Mouse (Mus musculus): Measurements from ENCODE around the gene Igfbp3. TPM values are rescaled to one million over a fixed set of nuclear protein-coding genes. Genes with fewer than 3 reads are reported as not detected.

Gene Igfbp3
- polyA plus RNA-seq, 1 experiment from 2014 or later: 14.2 TPM

- 91% methylated on average over 13 of the region's 13 CpGs for WGBS
- Histone ChIP-seq H3K4me3 (ENCODE audit: low read depth, low read length) (no peak within 1 kb of the TSS), H3K27ac (ENCODE audit: low read depth, low read length) (no peak within 1 kb of the TSS), H3K36me3 (ENCODE audit: control insufficient read depth, insufficient read depth, low read length) (no peaks in the 10 kb centered on the region), H3K4me1 (ENCODE audit: control insufficient read depth, insufficient read depth, low read length) (no peaks in the 10 kb centered on the region), H3K27me3 (ENCODE audit: control insufficient read depth, insufficient read depth, low read length) (no peaks in the 10 kb centered on the region), H3K4me2 (ENCODE audit: low read depth, low read length) (no peak within 1 kb of the TSS), H3K9ac (replicated peaks; ENCODE audit: low read depth, low read length) (no peak within 1 kb of the TSS), H3K9me3 (ENCODE audit: control insufficient read depth, low read length) (no peaks in the 10 kb centered on the region)
- no peak for ATAC-seq (ENCODE audit: low read depth)
These were observed 25.3 kb downstream of the Igfbp3 start, which contains the start of gene Gm11985 for GRCm38 (mm10) chr11:7188469-7188868. TSS of gene Gm11985 (minus strand) at chr11:7188569.

DNA sequence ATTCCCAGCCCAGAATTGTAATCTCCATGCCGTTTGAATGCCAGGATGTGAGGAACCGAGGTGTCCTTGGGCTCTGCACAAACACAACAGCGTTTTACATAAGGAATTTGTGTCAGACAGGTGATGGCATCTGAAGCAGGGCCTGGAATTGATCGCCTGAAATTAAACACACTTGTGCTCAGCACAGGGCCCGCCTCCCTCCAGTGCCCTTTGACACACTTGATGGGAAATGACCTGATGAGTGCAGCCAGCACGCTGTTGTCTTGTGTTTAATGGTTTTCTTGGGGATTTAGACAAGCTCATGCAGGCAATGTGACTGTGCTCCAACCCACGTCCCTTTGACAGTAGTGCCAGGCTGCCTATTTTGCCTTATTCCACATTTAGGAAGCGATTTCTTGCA lies 26.3 kb downstream of the Igfbp3 start:
- Histone ChIP-seq H3K36me3 (ENCODE audit: control insufficient read depth, insufficient read depth, low read length) (no peaks in the 10 kb centered on the region), H3K9ac (replicated peaks; ENCODE audit: low read depth, low read length) (no peak overlapping the region), H3K4me1 (ENCODE audit: control insufficient read depth, insufficient read depth, low read length) (no peaks in the 10 kb centered on the region), H3K4me2 (ENCODE audit: low read depth, low read length) (no peak overlapping the region), H3K4me3 (ENCODE audit: low read depth, low read length) (no peak overlapping the region), H3K27ac (ENCODE audit: low read depth, low read length) (no peak overlapping the region), H3K27me3 (ENCODE audit: control insufficient read depth, insufficient read depth, low read length) (no peaks in the 10 kb centered on the region), H3K9me3 (ENCODE audit: control insufficient read depth, low read length) (no peaks in the 10 kb centered on the region)
- WGBS: 68% methylated on average over 8 of the region's 8 CpGs
- no peak for ATAC-seq (ENCODE audit: low read depth)

DNA sequence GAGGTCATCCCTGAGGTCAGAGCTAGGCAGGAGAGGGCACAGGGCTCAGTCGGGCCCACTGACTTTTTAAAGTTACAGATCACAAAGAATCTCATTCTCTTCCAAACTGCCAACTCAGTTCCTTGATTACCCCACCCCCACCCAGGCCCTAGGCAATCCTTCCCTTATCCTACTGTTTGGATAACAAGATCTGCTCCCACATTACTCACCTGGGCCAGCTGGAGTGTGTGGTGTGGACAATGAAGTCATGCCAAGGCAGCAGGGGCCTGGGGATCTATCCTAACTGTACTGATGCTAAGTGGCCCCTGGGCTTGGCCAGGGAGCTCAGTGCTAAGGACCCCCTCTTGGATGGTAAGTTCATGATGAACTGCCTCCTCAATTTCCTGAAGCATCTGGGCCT lies 29.3 kb downstream of the Igfbp3 start:
- Histone ChIP-seq H3K27me3 (ENCODE audit: control insufficient read depth, insufficient read depth, low read length) (no peaks in the 10 kb centered on the region), H3K4me1 (ENCODE audit: control insufficient read depth, insufficient read depth, low read length) (no peaks in the 10 kb centered on the region), H3K4me3 (ENCODE audit: low read depth, low read length) (no peak overlapping the region), H3K27ac (ENCODE audit: low read depth, low read length) (no peak overlapping the region), H3K9me3 (ENCODE audit: control insufficient read depth, low read length) (no peaks in the 10 kb centered on the region), H3K4me2 (ENCODE audit: low read depth, low read length) (no peak overlapping the region), H3K36me3 (ENCODE audit: control insufficient read depth, insufficient read depth, low read length) (no peaks in the 10 kb centered on the region), H3K9ac (replicated peaks; ENCODE audit: low read depth, low read length) (no peak overlapping the region)
- ATAC-seq (ENCODE audit: low read depth): no peak
- 59% methylated on average over 1 of the region's 1 CpGs for whole genome bisulfite sequencing

DNA sequence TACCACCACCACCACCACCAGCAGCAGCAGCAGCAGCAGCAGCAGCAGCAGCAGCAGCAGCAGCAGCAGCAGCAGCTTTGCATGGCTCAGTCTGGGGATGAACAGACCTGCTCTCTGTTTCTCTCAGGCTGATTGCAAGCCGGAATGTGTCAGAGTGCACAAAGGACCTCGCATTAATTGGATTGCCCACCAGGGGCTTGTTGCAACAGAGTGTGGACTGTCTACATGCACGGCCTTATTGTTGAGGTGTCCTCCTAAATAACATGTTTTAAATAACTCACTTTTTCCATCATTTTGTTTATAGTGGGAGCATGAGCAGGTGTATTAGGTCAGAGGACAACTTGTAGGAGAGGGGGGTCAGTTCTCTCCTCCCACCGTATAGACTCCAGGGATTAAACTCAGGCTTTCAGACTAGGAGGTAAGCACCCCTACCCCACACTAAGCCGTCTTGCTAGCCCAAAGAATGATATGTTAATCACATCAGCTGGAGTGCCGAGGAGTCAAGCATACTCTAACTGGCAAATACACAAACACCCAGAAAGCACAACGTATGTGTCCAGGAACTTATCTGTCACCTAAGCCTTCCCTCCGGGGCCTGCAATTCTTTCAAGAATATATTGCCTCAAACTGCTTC lies 31.2 kb downstream of the Igfbp3 start:
- Histone ChIP-seq H3K27ac (ENCODE audit: low read depth, low read length) (no peak overlapping the region), H3K4me3 (ENCODE audit: low read depth, low read length) (no peak overlapping the region), H3K9ac (replicated peaks; ENCODE audit: low read depth, low read length) (no peak overlapping the region), H3K36me3 (ENCODE audit: control insufficient read depth, insufficient read depth, low read length) (no peaks in the 10 kb centered on the region), H3K27me3 (ENCODE audit: control insufficient read depth, insufficient read depth, low read length) (no peaks in the 10 kb centered on the region), H3K4me2 (ENCODE audit: low read depth, low read length) (no peak overlapping the region), H3K4me1 (ENCODE audit: control insufficient read depth, insufficient read depth, low read length) (no peaks in the 10 kb centered on the region), H3K9me3 (ENCODE audit: control insufficient read depth, low read length) (no peaks in the 10 kb centered on the region)
- ATAC-seq (ENCODE audit: low read depth): peak; percentile 52; the same call in 1 of the 2 replicates
- WGBS: 31% methylated on average over 8 of the region's 8 CpGs

GRCm38 (mm10) chr11:7179276-7179675 lies 34.4 kb downstream of the Igfbp3 start:
- Histone ChIP-seq H3K9me3 (ENCODE audit: control insufficient read depth, low read length) (no peaks in the 10 kb centered on the region), H3K4me3 (ENCODE audit: low read depth, low read length) (no peak overlapping the region), H3K27ac (ENCODE audit: low read depth, low read length) (no peak overlapping the region), H3K27me3 (ENCODE audit: control insufficient read depth, insufficient read depth, low read length) (no peaks in the 10 kb centered on the region), H3K36me3 (ENCODE audit: control insufficient read depth, insufficient read depth, low read length) (no peaks in the 10 kb centered on the region), H3K4me2 (ENCODE audit: low read depth, low read length) (no peak overlapping the region), H3K4me1 (ENCODE audit: control insufficient read depth, insufficient read depth, low read length) (no peaks in the 10 kb centered on the region), H3K9ac (replicated peaks; ENCODE audit: low read depth, low read length) (no peak overlapping the region)
- 93% methylated on average over 2 of the region's 2 CpGs for WGBS
- no peak for ATAC-seq (ENCODE audit: low read depth)

DNA sequence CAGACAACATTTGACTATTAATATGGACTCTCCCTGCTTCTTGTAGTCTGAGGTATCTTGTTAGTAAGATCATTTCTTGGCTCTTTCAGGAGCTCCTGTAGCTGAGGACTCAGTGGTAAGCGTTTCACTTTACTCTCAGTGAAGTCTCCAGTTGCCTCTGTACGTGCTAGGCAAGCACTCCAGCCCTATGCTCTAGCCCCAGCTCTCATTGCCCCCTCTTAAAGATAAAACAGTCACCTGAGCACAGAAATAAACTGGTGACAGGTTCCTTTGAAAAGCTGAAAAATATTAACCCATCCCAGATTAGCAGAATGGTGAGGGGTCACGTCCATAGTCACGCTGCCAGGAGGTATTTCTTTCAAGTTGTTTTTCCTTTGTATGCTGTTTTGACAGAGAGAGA lies 35.0 kb downstream of the Igfbp3 start:
- H3K4me3 ChIP-seq (ENCODE audit: low read depth, low read length): no peak overlapping the region
- H3K9ac ChIP-seq (replicated peaks; ENCODE audit: low read depth, low read length): no peak overlapping the region
- ATAC-seq (ENCODE audit: low read depth): no peak
- no peak overlapping the region for H3K27ac ChIP-seq (ENCODE audit: low read depth, low read length)
- H3K4me2 ChIP-seq (ENCODE audit: low read depth, low read length): no peak overlapping the region
- no peaks in the 10 kb centered on the region for H3K36me3 ChIP-seq (ENCODE audit: control insufficient read depth, insufficient read depth, low read length)
- no peaks in the 10 kb centered on the region for H3K4me1 ChIP-seq (ENCODE audit: control insufficient read depth, insufficient read depth, low read length)
- WGBS: 76% methylated on average over 4 of the region's 4 CpGs
- H3K27me3 ChIP-seq (ENCODE audit: control insufficient read depth, insufficient read depth, low read length): no peaks in the 10 kb centered on the region
- no peaks in the 10 kb centered on the region for H3K9me3 ChIP-seq (ENCODE audit: control insufficient read depth, low read length)

DNA sequence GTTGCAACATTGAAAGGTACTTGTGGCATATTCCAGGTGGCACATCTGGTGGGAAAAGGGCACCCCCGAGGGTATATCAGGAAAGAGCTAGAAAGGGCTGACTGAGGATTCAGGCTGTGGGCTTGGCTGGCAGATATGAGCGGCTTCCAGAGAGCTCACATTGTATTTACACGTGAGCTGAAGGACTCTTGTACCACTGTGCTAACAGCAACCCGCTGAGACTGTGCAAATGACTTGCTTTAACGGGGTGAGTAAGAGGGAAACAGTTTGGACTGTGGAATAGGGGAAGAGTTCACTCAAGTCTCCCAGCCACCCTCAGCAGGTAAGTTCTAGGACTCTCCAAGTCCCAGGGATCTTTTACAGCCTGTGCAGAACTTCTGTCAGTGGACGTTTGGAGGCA lies 40.1 kb downstream of the Igfbp3 start:
- Histone ChIP-seq H3K9me3 (ENCODE audit: control insufficient read depth, low read length) (no peaks in the 10 kb centered on the region), H3K36me3 (ENCODE audit: control insufficient read depth, insufficient read depth, low read length) (no peaks in the 10 kb centered on the region), H3K4me1 (ENCODE audit: control insufficient read depth, insufficient read depth, low read length) (no peaks in the 10 kb centered on the region), H3K4me3 (ENCODE audit: low read depth, low read length) (no peak overlapping the region), H3K27me3 (ENCODE audit: control insufficient read depth, insufficient read depth, low read length) (no peaks in the 10 kb centered on the region), H3K4me2 (ENCODE audit: low read depth, low read length) (no peak overlapping the region), H3K27ac (ENCODE audit: low read depth, low read length) (no peak overlapping the region), H3K9ac (replicated peaks; ENCODE audit: low read depth, low read length) (no peak overlapping the region)
- WGBS: 85% methylated on average over 6 of the region's 6 CpGs
- ATAC-seq (ENCODE audit: low read depth): no peak

- Histone ChIP-seq H3K36me3 (ENCODE audit: control insufficient read depth, insufficient read depth, low read length) (no peaks in the 10 kb centered on the region; the same call in 1 of the 2 replicates), H3K27me3 (ENCODE audit: control insufficient read depth, insufficient read depth, low read length) (no peaks in the 10 kb centered on the region), H3K4me1 (ENCODE audit: control insufficient read depth, insufficient read depth, low read length) (no peaks in the 10 kb centered on the region), H3K4me3 (ENCODE audit: low read depth, low read length) (no peak overlapping the region), H3K9me3 (ENCODE audit: control insufficient read depth, low read length) (no peaks in the 10 kb centered on the region), H3K4me2 (ENCODE audit: low read depth, low read length) (no peak overlapping the region), H3K27ac (ENCODE audit: low read depth, low read length) (no peak overlapping the region), H3K9ac (replicated peaks; ENCODE audit: low read depth, low read length) (no peak overlapping the region)
- 93% methylated on average over 1 of the region's 1 CpGs for WGBS
- ATAC-seq (ENCODE audit: low read depth): no peak
These were observed 44.1 kb downstream of the Igfbp3 start for GRCm38 (mm10) chr11:7169645-7170044.

GRCm38 (mm10) chr11:7164416-7164815 lies 49.3 kb downstream of the Igfbp3 start:
- Histone ChIP-seq H3K36me3 (ENCODE audit: control insufficient read depth, insufficient read depth, low read length) (no peaks in the 10 kb centered on the region; the same call in 1 of the 2 replicates), H3K4me3 (ENCODE audit: low read depth, low read length) (no peak overlapping the region), H3K4me2 (ENCODE audit: low read depth, low read length) (no peak overlapping the region), H3K9me3 (ENCODE audit: control insufficient read depth, low read length) (no peaks in the 10 kb centered on the region), H3K27me3 (ENCODE audit: control insufficient read depth, insufficient read depth, low read length) (no peaks in the 10 kb centered on the region), H3K4me1 (ENCODE audit: control insufficient read depth, insufficient read depth, low read length) (peaks cover 3% of the 10 kb centered on the region; the same call in 1 of the 2 replicates), H3K27ac (ENCODE audit: low read depth, low read length) (no peak overlapping the region), H3K9ac (replicated peaks; ENCODE audit: low read depth, low read length) (no peak overlapping the region)
- 24% methylated on average over 4 of the region's 4 CpGs for WGBS
- peak; percentile 45; the same call in 1 of the 2 replicates for ATAC-seq (ENCODE audit: low read depth)
